Mouse (Mus musculus) CD4-positive, CD25-positive, alpha-beta regulatory T cell, adult 2 months (primary cell): ENCODE data around the gene Inf2.

Source experiments
- DNase-seq: peaks from one replicate; pipeline ENCODE4 v3.0.0-alpha.2; 2012; ENCODE audit warnings: low read depth, low spot score

Gene Inf2

GRCm38 (mm10) chr12:112570160-112570559, 18.4 kb upstream of the Inf2 start:
- no peak for DNase-seq

GRCm38 (mm10) chr12:112571064-112571463, 17.5 kb upstream of the Inf2 start:
- DNase-seq = no peak

GRCm38 (mm10) chr12:112575274-112575986, 13.2 kb upstream of the Inf2 start:
- no peak for DNase-seq

- no peak for DNase-seq
Measured at GRCm38 (mm10) chr12:112576341-112576740, 12.2 kb upstream of the Inf2 start.

GRCm38 (mm10) chr12:112576749-112577148, 11.8 kb upstream of the Inf2 start:
- no peak for DNase-seq

- DNase-seq = no peak
Measured at GRCm38 (mm10) chr12:112578296-112579090, 10.1 kb upstream of the Inf2 start.

GRCm38 (mm10) chr12:112579430-112579829, 9.2 kb upstream of the Inf2 start:
- no peak for DNase-seq

- DNase-seq = no peak
Measured at GRCm38 (mm10) chr12:112579926-112580325, 8.7 kb upstream of the Inf2 start.

GRCm38 (mm10) chr12:112581113-112581512, 7.5 kb upstream of the Inf2 start:
- no peak for DNase-seq

GRCm38 (mm10) chr12:112584954-112585353, 3.6 kb upstream of the Inf2 start:
- DNase-seq = no peak

- no peak for DNase-seq
Measured at GRCm38 (mm10) chr12:112585924-112586538, 2.6 kb upstream of the Inf2 start.

- peak; percentile 49 for DNase-seq
Measured at GRCm38 (mm10) chr12:112587125-112588124, 1.2 kb upstream of the Inf2 start.

GRCm38 (mm10) chr12:112589491-112590191, 1.1 kb downstream of the Inf2 start:
- DNase-seq = no peak

GRCm38 (mm10) chr12:112590566-112591239, 2.1 kb downstream of the Inf2 start:
- no peak for DNase-seq

GRCm38 (mm10) chr12:112591240-112591639, 2.7 kb downstream of the Inf2 start:
- no peak for DNase-seq

- no peak for DNase-seq
Measured at GRCm38 (mm10) chr12:112591730-112592129, 3.1 kb downstream of the Inf2 start.

- no peak for DNase-seq
Measured at GRCm38 (mm10) chr12:112592985-112593734, 4.6 kb downstream of the Inf2 start.

- peak; percentile 69 for DNase-seq
Measured at GRCm38 (mm10) chr12:112593951-112594915, 5.6 kb downstream of the Inf2 start.
